Mouse (Mus musculus) midbrain, embryonic 16.5 days (tissue): ENCODE data around the gene Fcgr3. TPM values are rescaled to one million over a fixed set of nuclear protein-coding genes. Genes with fewer than 3 reads are reported as not detected.

Experiments used
- ATAC-seq: fragments of 200-750 bp; cut with Nextera tagmentation; 2 replicates; pipeline ENCODE4 v1.8.0; 2017; ENCODE audit warnings: moderate TSS enrichment
- H3K27ac ChIP-seq: fragments of 300-500 bp; sonication (generic); 2 replicates; pipeline ENCODE4 v1.5.1; 2014; ENCODE audit warnings: mild to moderate bottlenecking, low read length, mixed read lengths
- H3K27me3 ChIP-seq: fragments of 300-500 bp; sonication (generic); 2 replicates; pipeline ENCODE4 v1.6.1; 2014; ENCODE audit warnings: low read depth, low read length, mixed read lengths; ENCODE audit not compliant: control insufficient read depth, insufficient read depth
- H3K36me3 ChIP-seq: fragments of 300-500 bp; sonication (generic); 2 replicates; pipeline ENCODE4 v1.6.1; 2014; ENCODE audit warnings: mild to moderate bottlenecking, low read length, moderate library complexity, mixed read lengths; ENCODE audit not compliant: control insufficient read depth, insufficient read depth
- H3K4me1 ChIP-seq: fragments of 300-500 bp; sonication (generic); 2 replicates; pipeline ENCODE4 v1.6.1; 2014; ENCODE audit warnings: mild to moderate bottlenecking, low read length, mixed read lengths; ENCODE audit not compliant: control insufficient read depth, insufficient read depth
- H3K4me2 ChIP-seq: fragments of 300-500 bp; sonication (generic); 2 replicates; pipeline ENCODE4 v1.6.1; 2014; ENCODE audit warnings: mild to moderate bottlenecking, low read length, mixed read lengths
- H3K4me3 ChIP-seq: fragments of 300-500 bp; sonication (generic); 2 replicates; pipeline ENCODE4 v1.5.1; 2014; ENCODE audit warnings: low read depth, mild to moderate bottlenecking, low read length, moderate library complexity, mixed read lengths
- H3K9ac ChIP-seq: fragments of 300-500 bp; sonication (generic); 2 replicates; pipeline ENCODE4 v1.6.1; 2014; ENCODE audit warnings: low read depth, low read length, mixed read lengths
- H3K9me3 ChIP-seq: fragments of 300-500 bp; sonication (generic); replicated peaks from 2 replicates; pipeline ENCODE4 v1.6.1; 2014; ENCODE audit warnings: mild to moderate bottlenecking, low read length, mixed read lengths; ENCODE audit not compliant: control insufficient read depth, poor library complexity, severe bottlenecking
- WGBS: fragments of 180-500 bp; shearing (Covaris S2); extraction: QIAGEN DNeasy Blood & Tissue Kit; methylation state at CpG from one replicate; pipeline ENCODE4 v1.1.7; 2014; 5-methylcytosine and 5-hydroxymethylcytosine counted together
- polyA plus RNA-seq: library from polyadenylated mRNA; unstranded; fragments of >200 nt; fragmentation: Nextera tagmentation; extraction: Ambion mirVana; gene quantifications from 2 replicates; pipeline ENCODE4 v1.2.1, GENCODE M21; 2015

Fcgr3 gene
- polyA plus RNA-seq, 1 experiment from 2014 or later = 9.0 TPM

GRCm38 (mm10) chr1:171049263-171049662, 15.5 kb downstream of the Fcgr3 start:
- Histone ChIP-seq H3K9me3 (no peaks in the 10 kb centered on the region), H3K4me3 (no peak overlapping the region), H3K9ac (no peak overlapping the region), H3K4me1 (peaks cover 4% of the 10 kb centered on the region; the same call in 1 of the 2 replicates), H3K36me3 (no peaks in the 10 kb centered on the region), H3K4me2 (peak overlapping the region; percentile 10), H3K27ac (no peak overlapping the region), H3K27me3 (no peaks in the 10 kb centered on the region)
- 46% methylated on average over 10 of the region's 10 CpGs for WGBS
- ATAC-seq = no peak

GRCm38 (mm10) chr1:171046501-171046900, 18.2 kb downstream of the Fcgr3 start:
- H3K4me3 ChIP-seq = no peak overlapping the region
- H3K9ac ChIP-seq = no peak overlapping the region
- H3K4me2 ChIP-seq = no peak overlapping the region
- 78% methylated on average over 3 of the region's 3 CpGs for WGBS
- H3K27me3 ChIP-seq = no peaks in the 10 kb centered on the region
- ATAC-seq = no peak
- peaks cover 4% of the 10 kb centered on the region; the same call in 1 of the 2 replicates for H3K4me1 ChIP-seq
- H3K36me3 ChIP-seq = no peaks in the 10 kb centered on the region
- H3K27ac ChIP-seq = no peak overlapping the region
- no peaks in the 10 kb centered on the region for H3K9me3 ChIP-seq

GRCm38 (mm10) chr1:171045079-171045465, 19.7 kb downstream of the Fcgr3 start:
- 5% methylated on average over 14 of the region's 14 CpGs for WGBS
- Histone ChIP-seq H3K36me3 (no peaks in the 10 kb centered on the region), H3K27ac (no peak overlapping the region), H3K4me3 (peak overlapping the region; percentile 74), H3K4me2 (peak overlapping the region; percentile 46), H3K4me1 (peaks cover 4% of the 10 kb centered on the region; the same call in 1 of the 2 replicates), H3K27me3 (no peaks in the 10 kb centered on the region), H3K9me3 (no peaks in the 10 kb centered on the region), H3K9ac (peak overlapping the region; percentile 16; the same call in 1 of the 2 replicates)
- ATAC-seq = peak; percentile 26

DNA sequence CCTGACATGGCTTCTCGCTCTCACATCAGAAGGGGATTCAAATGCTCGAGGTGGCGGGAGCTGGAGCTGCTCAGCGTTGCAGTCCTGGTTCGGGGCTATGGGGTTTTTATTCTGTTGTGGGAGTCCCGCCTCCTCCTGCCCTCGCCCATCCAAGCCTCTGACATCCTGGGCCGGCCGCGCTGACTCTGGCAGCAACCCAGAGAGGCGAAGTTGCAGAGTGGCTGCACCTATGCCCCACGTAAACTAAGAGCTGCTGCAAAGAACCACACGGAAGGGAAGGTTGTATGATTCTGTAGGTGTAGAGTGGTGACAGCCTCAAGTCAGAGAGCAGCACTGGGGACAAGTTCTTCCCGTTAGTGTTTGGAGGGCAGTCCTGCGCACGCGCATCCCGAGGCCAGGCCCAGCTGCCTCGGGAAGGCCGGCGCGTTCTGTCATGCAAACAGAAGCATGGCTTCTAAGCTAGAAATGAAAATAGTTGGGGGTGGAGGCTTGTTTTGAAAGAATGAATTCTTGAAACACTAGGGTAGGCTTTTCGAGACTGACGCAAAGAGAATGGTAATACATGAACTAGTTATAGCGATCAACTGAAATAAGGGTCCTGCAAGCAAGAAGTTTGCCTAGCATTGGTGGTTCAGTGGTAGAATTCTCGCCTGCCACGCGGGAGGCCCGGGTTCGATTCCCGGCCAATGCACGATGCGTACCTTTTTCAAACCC, 20.2 kb downstream of the Fcgr3 start:
- H3K4me2 ChIP-seq = peak overlapping the region; percentile 53
- no peaks in the 10 kb centered on the region for H3K36me3 ChIP-seq
- peaks cover 4% of the 10 kb centered on the region; the same call in 1 of the 2 replicates for H3K4me1 ChIP-seq
- H3K4me3 ChIP-seq = peak overlapping the region; percentile 74
- peak overlapping the region; percentile 72 for H3K9ac ChIP-seq
- peak overlapping the region; percentile 91 for H3K27ac ChIP-seq
- peak; percentile 95 for ATAC-seq
- no peaks in the 10 kb centered on the region for H3K27me3 ChIP-seq
- under 1% methylated on average over 33 of the region's 33 CpGs for WGBS
- no peaks in the 10 kb centered on the region for H3K9me3 ChIP-seq

DNA sequence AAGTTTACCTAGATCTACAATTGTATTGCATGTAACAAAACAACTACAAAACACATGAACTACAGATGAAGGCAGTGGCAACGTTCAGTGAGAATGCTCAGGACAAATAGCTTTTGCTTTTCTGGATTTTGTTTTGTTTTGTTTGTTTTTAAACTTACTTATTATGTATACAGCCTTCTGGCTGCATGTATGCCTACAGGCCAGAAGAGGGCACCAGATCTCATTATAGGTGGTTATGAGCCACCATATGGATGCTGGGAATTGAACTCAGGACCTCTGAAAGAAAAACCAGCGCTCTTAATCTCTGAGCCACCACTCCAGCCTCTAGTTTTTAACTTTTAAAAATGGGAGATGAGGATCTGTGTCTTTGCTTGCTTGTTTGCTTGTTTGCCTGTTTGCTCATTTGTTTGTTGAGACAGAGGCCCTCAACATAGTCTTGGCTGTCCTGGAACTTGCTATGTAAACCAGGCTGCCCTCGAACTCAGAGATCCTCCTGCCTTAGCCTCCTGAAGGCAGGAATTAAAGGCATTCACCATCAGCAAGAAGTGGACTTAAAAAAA, 21.1 kb downstream of the Fcgr3 start:
- WGBS = 63% methylated on average over 3 of the region's 3 CpGs
- peak overlapping the region; percentile 74 for H3K4me3 ChIP-seq
- peak overlapping the region; percentile 91 for H3K27ac ChIP-seq
- peak overlapping the region; percentile 72 for H3K9ac ChIP-seq
- peaks cover 4% of the 10 kb centered on the region; the same call in 1 of the 2 replicates for H3K4me1 ChIP-seq
- no peaks in the 10 kb centered on the region for H3K9me3 ChIP-seq
- no peaks in the 10 kb centered on the region for H3K36me3 ChIP-seq
- no peaks in the 10 kb centered on the region for H3K27me3 ChIP-seq
- ATAC-seq = no peak
- peak overlapping the region; percentile 53 for H3K4me2 ChIP-seq

DNA sequence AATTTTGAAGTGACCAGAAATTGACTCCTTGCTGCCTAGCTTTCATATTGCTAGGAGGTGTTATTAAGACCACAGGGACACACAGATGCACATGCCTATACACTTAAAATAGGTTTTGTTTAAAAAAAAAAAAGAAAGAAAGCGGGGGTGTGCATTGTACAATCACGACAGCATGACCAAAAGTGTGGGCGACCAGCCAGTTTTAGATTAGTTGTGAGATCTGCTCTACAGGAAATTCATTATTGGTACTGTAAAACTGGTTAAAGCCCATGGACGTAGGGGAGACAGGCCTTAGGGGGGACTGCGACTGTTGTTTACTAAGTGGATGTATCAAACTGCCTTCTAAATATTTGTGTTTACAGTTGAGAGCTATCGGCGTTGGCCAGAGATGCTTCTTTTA, 24.9 kb downstream of the Fcgr3 start:
- no peak overlapping the region for H3K4me3 ChIP-seq
- H3K9me3 ChIP-seq = no peaks in the 10 kb centered on the region
- H3K36me3 ChIP-seq = no peaks in the 10 kb centered on the region
- H3K4me1 ChIP-seq = peaks cover 5% of the 10 kb centered on the region
- H3K27ac ChIP-seq = no peak overlapping the region
- WGBS = 92% methylated on average over 7 of the region's 7 CpGs
- H3K4me2 ChIP-seq = no peak overlapping the region
- no peak for ATAC-seq
- H3K9ac ChIP-seq = no peak overlapping the region
- H3K27me3 ChIP-seq = no peaks in the 10 kb centered on the region

- Histone ChIP-seq H3K9me3 (no peaks in the 10 kb centered on the region), H3K9ac (no peak overlapping the region), H3K27me3 (no peaks in the 10 kb centered on the region), H3K36me3 (no peaks in the 10 kb centered on the region), H3K4me2 (peak overlapping the region; percentile 32; the same call in 1 of the 2 replicates), H3K27ac (no peak overlapping the region), H3K4me3 (no peak overlapping the region; the same call in 1 of the 2 replicates), H3K4me1 (peaks cover 9% of the 10 kb centered on the region)
- no peak for ATAC-seq
- 75% methylated on average over 6 of the region's 6 CpGs for WGBS
Observed at GRCm38 (mm10) chr1:171039135-171039534, 25.6 kb downstream of the Fcgr3 start.

GRCm38 (mm10) chr1:171037861-171038721, 26.6 kb downstream of the Fcgr3 start:
- WGBS = under 1% methylated on average over 47 of the region's 47 CpGs

More at GRCm38 (mm10) chr1:171037861-171038721, 26.6 kb downstream of the Fcgr3 start:
- Histone ChIP-seq H3K9ac (peak overlapping the region; percentile 84), H3K4me2 (peak overlapping the region; percentile 52), H3K36me3 (no peaks in the 10 kb centered on the region), H3K27me3 (no peaks in the 10 kb centered on the region), H3K4me1 (peaks cover 9% of the 10 kb centered on the region), H3K4me3 (peak overlapping the region; percentile 91), H3K27ac (peak overlapping the region; percentile 90), H3K9me3 (no peaks in the 10 kb centered on the region)
- peak; percentile 84 for ATAC-seq
